Mouse (Mus musculus) R1 (cell line): ENCODE results near the gene Gpr68.

Source experiments
- DNase-seq: peaks from one replicate; pipeline ENCODE4 v3.0.0-alpha.2; 2018; ENCODE audit warnings: low read depth, low spot score

The Gpr68 gene

DNA sequence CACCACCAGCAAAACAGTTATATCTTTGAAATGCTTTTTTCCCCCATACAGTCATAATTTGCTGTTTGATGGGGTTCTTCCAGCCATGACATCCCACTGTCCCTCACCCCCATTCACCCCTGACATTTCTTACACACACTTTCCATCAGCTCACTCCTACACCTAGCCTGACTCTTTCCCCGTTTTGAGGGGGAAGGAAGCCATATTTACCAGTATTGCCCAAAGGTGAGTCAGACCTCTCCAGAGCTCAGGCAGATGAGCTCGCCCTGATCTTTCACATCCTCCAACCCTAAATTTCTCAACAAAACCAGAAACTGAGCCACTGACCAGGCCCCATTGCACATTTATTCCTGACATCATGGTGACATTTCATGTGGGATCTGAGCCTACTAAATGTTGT is 36.2 kb downstream of the Gpr68 start:
- DNase-seq = no peak

DNA sequence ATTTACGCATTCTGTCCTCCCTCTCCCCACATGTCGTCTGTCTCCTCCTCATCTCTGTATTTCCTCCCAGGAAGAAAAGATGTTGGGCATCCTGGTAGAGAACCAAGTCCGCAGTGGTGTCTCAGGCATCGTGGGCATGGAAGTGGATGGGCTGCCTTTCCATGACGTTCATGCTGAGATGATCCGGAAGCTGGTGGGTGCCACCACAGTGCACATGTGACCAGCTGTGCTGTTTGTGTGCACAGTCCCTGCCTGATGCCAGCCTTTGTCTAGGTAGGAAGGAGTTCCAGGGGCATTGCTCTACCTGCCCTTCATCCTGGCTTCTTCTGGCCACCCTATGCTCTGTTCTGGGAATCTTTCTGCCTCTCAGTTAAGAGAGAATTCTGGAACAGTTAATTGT is 36.8 kb downstream of the Gpr68 start:
- no peak for DNase-seq

DNA sequence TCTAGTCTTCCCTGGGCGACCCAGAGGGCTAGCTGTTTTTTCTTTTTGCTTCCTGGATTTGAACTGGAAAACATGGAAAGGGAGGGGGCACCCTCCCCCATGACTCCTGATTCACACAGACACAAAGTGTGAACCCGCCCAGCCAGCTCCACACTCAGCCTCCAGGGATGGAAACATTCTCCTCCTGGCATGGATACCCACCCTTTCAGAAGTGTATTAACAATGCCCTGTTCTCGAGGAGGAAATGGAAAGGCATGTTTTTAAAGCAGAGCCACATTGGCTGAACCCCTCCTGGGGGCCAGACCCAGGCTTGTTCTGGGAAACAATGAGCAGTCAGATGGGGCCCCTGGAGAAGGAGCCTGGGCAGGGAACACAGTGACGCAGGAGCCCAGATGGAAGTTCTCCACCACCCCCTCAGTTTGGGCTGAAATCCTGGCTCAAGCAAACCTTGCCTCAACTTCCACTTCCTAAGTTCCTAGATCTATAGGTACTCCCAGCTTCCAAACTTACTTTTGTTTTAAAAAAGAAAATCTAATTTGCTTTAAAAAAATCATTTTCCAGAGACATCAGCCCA is 39.9 kb downstream of the Gpr68 start:
- DNase-seq = no peak

DNA sequence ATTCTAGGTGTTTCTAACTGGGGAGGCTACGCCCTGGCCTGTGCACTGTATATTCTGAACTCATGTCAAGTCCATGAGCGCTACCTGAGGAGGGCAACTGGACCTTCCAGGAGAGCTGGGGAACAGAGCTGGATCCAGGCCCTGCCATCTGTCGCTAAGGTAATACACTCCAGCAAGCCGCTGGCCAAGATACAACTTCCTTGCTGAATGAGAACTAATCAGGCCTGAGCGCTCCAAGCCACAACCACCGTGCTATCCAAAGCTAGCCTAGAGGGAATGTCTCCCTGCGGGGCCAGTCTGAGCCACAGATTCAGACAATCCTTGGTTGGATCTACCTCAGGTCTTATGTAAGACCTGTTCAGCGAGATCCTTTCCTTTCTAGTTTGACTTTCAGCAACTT is 40.9 kb downstream of the Gpr68 start:
- DNase-seq = no peak

DNA sequence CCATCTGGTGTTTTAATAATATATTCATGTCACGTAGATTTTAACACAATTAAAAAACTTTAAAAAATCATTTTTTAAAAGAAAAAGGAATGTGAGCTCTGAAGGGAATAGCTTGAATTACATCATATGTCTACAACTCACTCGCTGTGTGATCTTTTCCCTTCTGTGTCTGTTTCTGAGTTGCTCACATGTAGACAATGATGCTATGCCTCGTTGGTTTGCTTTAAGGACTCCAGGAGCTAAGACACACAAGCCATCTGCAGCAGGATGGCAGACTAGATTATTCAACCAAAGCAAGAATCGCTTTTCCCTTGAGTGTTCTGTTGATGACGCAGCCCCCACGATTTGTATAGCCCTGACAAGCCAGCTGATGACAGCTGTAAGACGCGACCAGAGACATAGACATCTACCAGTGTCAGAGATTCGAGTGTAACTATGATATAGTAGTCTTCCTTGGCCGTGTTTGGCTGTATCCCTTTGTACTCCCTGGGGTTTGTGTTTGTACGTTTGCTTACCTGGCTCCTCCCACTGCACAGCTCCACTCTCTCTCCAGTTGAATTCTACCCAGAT is 42.4 kb downstream of the Gpr68 start:
- DNase-seq = no peak

DNA sequence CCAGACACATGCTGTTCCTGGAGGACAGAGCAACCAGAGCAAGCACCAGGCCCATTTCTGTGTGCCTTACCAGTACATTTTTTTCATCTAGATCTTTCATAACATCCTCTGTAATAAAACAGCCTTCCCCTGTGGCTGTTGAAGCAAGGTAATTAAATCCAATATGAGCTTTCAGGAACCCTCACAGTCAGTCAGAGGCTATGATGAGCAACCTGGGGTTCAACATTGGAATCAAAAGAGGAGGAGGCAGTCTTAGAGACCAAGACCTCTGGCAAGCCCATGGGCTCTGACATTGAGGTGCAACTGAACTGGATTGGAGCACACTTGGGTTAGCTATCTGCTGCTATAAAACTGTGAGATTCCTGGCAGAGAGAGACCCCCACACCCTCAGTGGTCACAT is 42.9 kb downstream of the Gpr68 start:
- no peak for DNase-seq

DNA sequence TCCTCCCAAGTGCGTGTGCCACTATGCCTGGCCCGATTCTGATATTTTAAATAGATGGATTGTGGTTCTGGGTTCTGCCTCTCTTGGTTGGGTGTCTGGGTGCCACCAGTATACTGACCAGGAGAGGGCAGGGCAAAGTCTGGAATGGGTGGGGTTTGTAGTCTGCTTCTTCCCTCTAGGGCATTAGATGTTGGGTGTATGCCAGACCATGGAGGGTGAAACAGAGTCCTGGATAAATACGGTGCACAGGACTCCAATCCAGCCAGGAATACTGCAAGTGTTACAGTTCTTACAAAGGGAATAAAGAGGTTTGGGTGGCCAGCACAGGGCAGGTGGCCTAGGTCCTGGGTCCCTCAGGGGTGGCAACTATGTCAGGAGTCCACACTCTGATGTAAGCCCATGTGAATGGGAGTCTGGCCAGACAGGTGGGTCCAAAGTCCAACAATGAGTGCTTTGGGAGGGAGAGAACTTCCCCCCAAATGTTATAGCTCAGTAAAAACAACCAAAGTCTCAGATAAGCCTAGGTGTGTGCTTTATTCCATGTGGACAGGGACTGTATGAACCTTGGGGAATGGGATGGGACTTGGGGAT is 45.0 kb downstream of the Gpr68 start:
- no peak for DNase-seq

DNA sequence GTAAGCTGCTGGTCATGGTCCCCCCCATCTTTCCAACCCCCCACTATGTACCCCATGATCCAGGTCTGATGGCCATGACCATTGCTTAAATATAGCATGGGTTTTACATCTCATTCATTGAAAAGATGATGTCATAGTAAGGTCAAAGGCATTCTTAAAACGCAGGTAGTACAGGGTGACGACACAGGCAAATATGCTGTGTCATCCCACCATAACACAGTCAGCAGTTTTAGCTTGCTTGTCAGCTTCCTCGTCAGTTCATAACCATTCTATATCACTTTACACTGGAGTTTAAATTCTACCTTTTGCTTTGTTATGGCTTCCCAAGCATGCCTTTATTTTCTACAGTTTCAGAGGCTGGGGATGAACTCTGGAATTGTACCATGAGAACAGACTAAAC is 45.7 kb downstream of the Gpr68 start:
- no peak for DNase-seq

DNA sequence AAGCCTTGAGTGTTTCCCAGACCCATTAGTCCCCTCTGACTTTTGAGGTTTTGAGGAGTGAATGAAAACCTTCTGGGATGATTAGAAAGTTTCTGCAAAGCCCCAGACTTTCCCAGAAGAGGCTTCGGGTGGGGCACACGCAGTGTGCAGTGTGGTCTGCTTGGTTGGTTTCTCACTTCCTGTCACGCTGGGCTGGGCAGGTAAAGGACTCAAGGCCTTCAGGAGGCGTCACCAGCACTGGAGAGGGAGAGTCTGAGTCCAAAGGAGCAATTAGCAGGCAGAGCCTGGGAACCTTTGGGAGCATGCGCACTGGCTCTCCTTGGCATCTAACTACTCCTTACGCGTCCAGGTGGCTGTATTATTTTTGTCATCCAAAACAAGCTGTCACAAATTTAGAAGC is 50.2 kb downstream of the Gpr68 start:
- DNase-seq = no peak

DNA sequence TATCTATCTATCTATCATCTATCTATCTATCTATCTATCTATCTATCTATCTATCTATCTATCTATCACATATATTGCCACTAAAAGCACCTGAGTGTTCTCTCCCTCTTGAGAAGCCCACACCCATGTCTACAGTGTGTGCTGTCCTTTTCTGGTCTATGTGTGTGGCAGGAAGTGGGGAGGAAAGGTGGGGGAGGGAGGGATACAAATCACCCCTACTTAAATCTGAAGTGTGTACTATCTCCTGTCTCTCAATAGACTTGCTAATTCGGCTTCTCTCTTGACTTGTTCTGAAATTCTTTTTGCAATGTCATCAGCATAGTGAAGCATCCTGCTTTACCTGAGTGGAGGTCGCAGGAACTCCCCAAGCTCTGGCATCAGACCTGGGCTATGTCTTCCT is 51.7 kb downstream of the Gpr68 start:
- DNase-seq = no peak

DNA sequence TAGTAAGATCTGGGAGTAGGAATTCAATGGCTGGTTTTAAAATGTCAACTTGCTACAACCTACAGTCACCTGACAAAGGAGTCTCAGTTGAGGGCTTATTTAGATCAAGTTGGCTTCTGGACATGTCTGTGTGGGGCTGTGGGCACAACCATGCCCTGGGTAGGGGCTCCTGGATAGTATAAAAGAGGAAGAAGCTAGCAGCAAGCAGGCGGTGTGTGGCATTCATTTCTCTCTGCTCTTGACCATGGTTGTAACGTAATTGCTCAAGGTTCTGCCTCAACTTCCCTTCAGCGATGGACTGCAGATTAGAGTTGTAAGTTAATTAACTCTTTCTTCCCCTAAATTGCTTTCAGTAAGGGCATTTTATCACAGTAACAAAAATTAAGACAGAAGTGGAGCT is 55.6 kb downstream of the Gpr68 start:
- DNase-seq = no peak

DNA sequence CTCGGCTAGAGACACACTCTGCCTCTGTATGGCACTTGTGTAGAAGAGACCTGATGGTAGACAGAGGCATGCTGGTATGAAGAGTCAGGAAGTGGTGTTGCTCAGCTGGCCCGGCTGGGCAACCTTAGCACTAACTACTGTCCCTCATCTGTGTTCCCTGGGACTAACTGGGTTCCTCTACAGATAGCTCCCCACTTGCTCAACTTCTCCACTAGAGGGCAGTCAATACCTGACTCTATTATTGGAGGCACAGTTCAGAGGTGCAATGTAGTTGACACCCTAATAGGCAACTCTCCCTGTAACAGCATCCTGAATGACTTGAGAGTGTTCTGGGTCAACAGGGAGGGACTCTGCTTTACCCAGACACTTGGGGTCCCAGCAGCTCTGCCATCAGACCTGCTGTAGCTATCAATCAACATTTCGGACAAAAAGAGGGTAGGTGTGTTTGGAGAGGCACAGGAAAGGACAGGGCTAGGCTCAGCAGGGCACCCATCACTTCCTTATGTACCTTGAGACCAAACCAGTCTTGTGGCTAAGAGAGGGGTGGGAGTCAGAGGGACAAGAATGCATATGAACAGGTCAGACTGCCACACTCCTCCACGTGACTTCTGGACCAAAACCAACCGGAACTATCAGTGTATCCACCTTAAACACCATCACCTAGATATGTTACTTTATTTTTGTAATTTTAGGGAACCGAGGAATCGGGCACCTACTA is 58.4 kb downstream of the Gpr68 start:
- DNase-seq = peak; percentile 65

DNA sequence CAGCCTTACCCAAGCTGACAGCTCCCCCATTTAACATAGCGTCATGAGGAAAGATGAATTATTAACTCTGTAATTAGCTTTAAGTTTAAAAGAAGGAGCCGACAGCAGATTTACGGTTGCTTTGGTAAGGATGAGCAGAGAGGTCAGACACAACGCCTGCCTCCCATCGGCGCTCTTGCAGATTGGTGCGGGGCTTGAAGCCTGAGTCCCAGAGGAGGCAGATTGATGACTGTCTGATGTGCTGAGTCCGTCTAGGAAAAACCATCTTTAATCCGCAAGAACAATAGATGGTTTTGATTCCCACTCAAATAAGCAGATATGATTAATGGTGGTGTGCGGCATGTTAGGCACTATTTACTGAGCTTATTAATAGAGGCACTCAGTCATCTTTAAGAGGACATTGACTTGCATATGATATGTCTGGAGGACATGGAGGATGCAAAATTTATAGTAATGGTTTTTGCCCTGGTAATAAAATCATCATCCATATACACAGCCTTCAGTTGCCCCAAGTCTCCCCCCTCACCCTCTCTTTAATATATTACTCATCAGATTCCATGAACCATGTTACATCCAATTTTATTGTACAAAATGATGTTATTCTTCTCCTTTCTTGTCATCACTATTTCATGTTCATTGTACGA is 60.4 kb downstream of the Gpr68 start:
- DNase-seq = no peak

DNA sequence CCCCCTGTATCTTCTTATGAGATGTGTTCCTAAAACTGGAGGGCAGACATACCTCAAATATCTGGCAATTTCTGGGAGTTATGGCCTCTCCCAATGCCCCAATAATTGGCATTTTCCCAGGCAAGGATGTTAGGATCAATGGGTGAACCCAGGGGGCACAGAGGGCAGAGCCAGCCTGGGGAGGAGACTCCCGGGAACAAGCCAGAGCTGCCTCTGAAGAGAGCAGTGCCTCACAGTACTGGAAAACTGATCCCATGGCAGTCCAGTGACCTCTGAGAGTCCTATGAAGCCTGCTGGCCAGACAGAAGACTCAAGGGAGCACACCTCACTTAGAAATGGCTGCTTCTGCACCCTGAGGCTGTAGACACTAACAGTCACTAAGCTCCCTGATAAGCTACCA is 61.4 kb downstream of the Gpr68 start:
- DNase-seq = no peak

DNA sequence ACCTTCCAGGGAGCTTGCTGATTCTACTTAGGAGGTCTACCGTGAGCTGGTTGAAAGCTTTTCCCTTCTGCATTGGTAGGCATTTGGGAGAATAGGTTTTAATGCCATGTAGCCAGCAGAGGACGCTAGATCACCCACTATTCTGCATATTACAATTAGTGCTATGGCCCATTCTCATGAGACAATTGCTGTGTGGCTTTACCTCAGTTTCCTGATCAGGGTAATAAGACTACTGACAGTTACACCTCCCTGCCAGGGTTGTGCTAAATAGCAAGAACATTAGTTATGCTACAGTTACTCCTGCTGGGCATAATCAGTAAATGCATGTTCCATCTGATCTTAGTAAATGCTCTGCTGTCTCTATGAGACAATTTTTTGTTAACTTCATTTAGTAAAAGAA is 62.2 kb downstream of the Gpr68 start:
- no peak for DNase-seq

DNA sequence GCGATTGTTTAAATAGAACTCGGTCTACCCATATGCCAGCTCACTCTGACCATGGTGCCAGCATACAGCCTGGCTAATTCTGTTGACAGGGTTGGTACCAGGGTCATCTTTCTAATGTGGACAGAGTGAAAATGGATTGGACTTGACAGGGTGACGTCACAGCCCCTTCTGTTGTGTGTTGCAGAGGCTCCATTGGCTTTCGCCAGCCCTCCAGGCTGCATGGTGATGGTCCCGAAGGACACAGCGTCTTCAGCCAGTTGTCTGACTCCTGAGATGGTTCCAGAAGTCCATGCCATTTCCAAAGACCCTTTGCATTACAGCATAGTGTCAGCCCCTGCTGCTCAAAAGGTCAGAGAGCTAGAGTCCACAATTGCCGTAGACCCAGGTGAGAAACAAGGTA is 63.5 kb downstream of the Gpr68 start:
- no peak for DNase-seq

DNA sequence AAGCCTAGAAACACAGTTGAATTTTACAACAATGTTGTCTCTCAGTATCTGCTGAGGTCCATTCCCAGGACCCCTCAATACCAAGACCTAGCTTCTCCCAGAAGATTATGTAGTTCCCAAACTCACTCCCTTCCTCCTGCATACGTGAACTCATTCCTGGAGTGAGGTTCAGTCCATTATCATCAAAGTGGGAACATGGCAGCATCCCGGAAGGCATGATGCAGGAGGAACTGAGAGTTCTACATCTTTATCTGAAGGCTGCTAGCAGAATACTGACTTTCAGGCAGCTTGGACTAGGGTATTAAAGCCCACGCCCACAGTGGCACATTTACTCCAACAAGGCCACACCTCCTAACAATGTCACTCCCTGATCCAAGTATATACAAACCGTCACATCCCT is 64.8 kb downstream of the Gpr68 start:
- DNase-seq = no peak

DNA sequence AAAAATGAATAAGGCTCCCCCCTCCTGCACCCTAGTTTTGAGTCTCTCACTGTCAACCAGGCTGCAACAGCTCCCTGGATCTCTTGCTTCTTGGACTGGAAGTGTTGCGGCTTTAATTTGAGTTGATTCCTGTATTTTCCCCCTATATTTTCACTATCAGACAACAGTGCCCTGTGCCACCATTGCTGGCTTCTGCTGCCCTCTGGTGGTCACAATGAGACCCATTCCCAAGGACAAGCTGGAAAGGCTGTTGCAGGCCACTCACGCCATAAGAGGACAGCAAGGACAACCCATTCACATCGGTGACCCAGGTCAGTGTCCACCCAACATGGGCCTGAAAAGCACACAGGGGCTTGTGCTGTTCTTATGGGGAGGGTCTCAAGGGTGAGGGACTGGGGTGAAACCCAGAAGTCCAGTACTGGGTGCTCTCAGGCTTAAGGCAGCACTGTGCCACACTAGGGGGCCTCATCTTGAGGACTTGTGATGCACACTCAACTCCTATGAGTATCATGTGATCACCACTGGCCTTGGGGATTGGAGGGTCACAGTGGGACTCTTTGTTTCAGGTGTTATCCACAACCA is 66.7 kb downstream of the Gpr68 start:
- DNase-seq = peak; percentile 68

DNA sequence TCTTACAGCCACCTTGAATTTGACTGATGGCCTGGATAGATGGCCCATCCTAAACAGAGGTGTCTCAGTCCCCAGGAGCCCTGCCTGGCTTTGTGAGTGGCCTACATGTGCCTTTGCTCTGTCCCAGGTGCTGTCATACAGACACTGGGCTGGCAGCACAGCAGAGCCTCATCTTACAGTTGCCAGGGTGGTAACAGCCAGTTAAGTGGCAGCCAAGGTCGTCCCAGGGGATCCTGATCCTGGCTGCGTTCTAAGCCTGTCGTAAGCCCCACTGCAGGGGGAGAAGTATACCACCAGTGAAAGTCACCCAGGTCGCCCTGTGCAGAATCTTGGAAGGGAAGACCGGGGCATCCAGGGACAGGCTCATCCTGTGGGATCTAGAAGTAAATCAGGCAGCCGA is 68.1 kb downstream of the Gpr68 start:
- DNase-seq = no peak

DNA sequence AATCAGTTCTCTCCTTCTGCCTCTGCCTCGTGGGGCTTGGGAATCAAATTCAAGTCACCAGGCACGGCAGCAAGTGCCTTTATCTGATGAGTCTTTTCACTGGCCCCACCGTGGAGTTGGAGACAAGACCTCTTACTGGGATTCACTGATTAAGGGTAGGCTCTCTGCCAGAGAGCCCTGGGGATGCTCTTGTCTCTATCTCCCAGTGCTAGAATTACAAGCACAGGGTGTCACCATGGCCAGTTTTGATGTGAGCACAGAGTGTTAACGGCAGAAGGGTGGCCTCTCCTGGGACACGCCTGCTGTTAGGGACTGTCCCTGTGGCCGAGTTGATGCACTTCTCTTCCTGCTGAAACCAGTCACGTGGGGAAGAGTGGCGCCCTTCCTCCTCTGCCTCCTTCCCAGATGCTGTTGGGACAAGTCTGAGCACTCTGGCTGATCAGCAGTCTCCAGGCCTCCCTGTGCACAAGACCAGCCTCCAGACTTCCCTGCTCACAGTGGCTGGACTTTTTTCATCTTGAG is 68.9 kb downstream of the Gpr68 start:
- DNase-seq = no peak

DNA sequence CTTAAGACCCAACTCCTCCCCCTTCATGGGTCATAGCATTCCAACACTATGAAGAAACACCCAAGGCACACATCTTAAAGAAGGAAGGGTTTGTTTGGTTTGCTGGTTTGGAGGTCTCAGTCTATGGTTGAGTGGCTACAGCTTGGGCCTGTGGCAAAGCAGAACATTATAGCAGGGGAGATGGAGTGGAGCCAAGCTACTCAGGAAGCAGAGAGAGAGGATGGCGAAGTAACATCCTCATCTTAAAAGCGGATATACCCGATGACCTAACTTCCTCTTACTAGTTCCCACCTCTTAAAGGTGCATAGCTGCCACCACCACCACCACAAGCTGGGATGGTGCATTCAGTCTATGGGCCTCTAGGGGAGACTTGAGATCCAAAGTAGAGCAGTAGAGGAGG is 70.8 kb downstream of the Gpr68 start:
- no peak for DNase-seq
